In the genomic region with DNA sequence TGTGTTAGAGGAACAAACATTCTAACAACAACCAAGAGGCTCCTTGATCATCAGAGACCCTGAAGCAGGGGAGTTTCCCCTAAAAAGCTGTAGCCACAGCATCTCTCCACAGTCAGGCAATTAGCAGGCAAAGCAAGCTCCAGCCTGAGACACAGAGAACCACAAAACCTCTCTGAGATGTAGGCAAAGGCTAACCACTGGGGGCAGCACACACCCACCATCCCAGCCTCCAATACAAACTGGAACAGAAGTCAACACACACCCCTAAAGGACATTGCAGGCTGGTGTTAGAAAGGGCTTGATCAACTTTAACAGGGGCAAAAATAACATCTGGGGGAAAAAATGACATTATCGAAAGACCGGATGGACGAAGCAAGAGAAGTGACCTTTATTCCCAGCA, we compare ENCODE assay signal across 9 mouse cellular contexts. TPM values are rescaled to one million over a fixed set of nuclear protein-coding genes. Genes with fewer than 3 reads are reported as not detected.
DNase-seq lines count a peak whose midpoint lies in the region; ATAC-seq and TF ChIP-seq lines count a peak whose summit lies in the region.
"Had no signal": no experiment of that assay in that cellular context is flagged by ENCODE, and none has a peak within 500 bp of the region (broad histone marks: within the 10 kb centered on the region; RNA-seq: fewer than 3 reads in every experiment).

No protein-coding gene starts in this region.

- intact Hi-C loops in left cerebral cortex, postnatal 14 days (cut with DNase I) = no loop called here

- no peak for ATAC-seq in limb, embryonic 11.5 days (ENCODE audit: insufficient number of reproducible peaks, low FRiP score, low TSS enrichment, low read depth)

- no peak overlapping the region for H3K4me3 ChIP-seq in limb, embryonic 11.5 days (ENCODE audit: low read depth, low read length)
- H3K4me3 ChIP-seq in small intestine, adult 2 months (ENCODE audit: low read depth, low read length) = no peak overlapping the region
- H3K4me3 ChIP-seq: erythroblast, embryonic 14.5 days had no signal

- H3K27ac ChIP-seq in limb, embryonic 11.5 days (replicated peaks; ENCODE audit: low read depth, low read length) = no peak overlapping the region
- H3K27ac ChIP-seq in small intestine, adult 2 months (ENCODE audit: insufficient read depth, low read depth, low read length) = no peak overlapping the region

- peaks cover 14% of the 10 kb centered on the region for H3K4me1 ChIP-seq in limb, embryonic 11.5 days (ENCODE audit: control insufficient read depth, insufficient read depth, low read length)
- peaks cover 2% of the 10 kb centered on the region; the same call in 1 of the 2 replicates for H3K4me1 ChIP-seq in small intestine, adult 2 months (ENCODE audit: control insufficient read depth, insufficient read depth, insufficient read length, low read length)

- H3K36me3 ChIP-seq in limb, embryonic 11.5 days (ENCODE audit: control insufficient read depth, insufficient read depth, low read length) = peaks cover 2% of the 10 kb centered on the region; the same call in 1 of the 2 replicates
- peaks cover 14% of the 10 kb centered on the region for H3K36me3 ChIP-seq in small intestine, adult 2 months (ENCODE audit: control insufficient read depth, insufficient read depth, low read length)

- H3K27me3 ChIP-seq in limb, embryonic 11.5 days (ENCODE audit: control insufficient read depth, insufficient read depth, low read length) = no peaks in the 10 kb centered on the region
- H3K27me3 ChIP-seq in small intestine, adult 2 months (ENCODE audit: control insufficient read depth, insufficient read depth, low read length) = no peaks in the 10 kb centered on the region

- H3K4me2 ChIP-seq in limb, embryonic 11.5 days (ENCODE audit: low read depth, severe bottlenecking) = no peak overlapping the region

- H3K9ac ChIP-seq in limb, embryonic 11.5 days (ENCODE audit: low read length) = no peak overlapping the region

- WGBS in limb, embryonic 11.5 days = 64% methylated on average over 3 of the region's 3 CpGs
- WGBS in small intestine, adult 2 months = 78% methylated on average over 3 of the region's 3 CpGs

- TF ChIP-seq CTCF in small intestine, adult 2 months (IDR thresholded peaks at IDR 0.05; ENCODE audit: extremely low read depth, insufficient read length, insufficient replicate concordance, low read depth, low read length) = peak; percentile 25; the same call in 1 of the 2 replicates

- DNase-seq in left cerebral cortex, postnatal 14 days (ENCODE audit: low spot score in 2 of 2) = peak; percentile 35 to 44
- DNase-seq in left cerebral cortex, adult 11 months (ENCODE audit: low spot score) = no peak
- peak; percentile 43 for DNase-seq in NIH3T3 (ENCODE audit: low read depth)
- DNase-seq in embryo, embryonic 10.5 days (ENCODE audit: low spot score) = peak; percentile 60
- peak; percentile 57 for DNase-seq in limb, embryonic 11.5 days (ENCODE audit: low spot score)
- no peak for DNase-seq in gastrocnemius, adult 18-20 months (ENCODE audit: low spot score)
- no peak for DNase-seq in gastrocnemius, postnatal 4 days (ENCODE audit: low spot score in 2 of 2)

- TF ChIP-seq POLR2A in small intestine, adult 2 months (IDR thresholded peaks at IDR 0.05; ENCODE audit: low read depth, low read length) = no peak

- H3K9me3 ChIP-seq in limb, embryonic 11.5 days (ENCODE audit: control insufficient read depth, low read length) = no peaks in the 10 kb centered on the region

RNA-seq across cellular contexts. Expression of a gene that starts 20.1 kb away (rescaled TPM):
- total RNA-seq in left cerebral cortex, postnatal 14 days (2021) = 10 to 100 TPM; 25.7 to 26.3 TPM
- 85.5 and 91.0 TPM in 2 replicates for polyA plus RNA-seq in limb, embryonic 11.5 days (2014; fragmentation: Nextera tagmentation; extraction: Ambion mirVana)
- 20.3 and 42.4 TPM in 2 replicates for polyA plus RNA-seq in small intestine, adult 2 months (2012; rRNA removed)
- total RNA-seq in gastrocnemius, adult 18-20 months (2021) = 1 to 10 TPM; 6.6 to 9.4 TPM
- 10 to 100 TPM; 41.8 to 43.6 TPM for total RNA-seq in gastrocnemius, postnatal 4 days (2021)

RNA-seq across cellular contexts. Expression of a gene that starts 41.5 kb away (rescaled TPM):
- total RNA-seq in left cerebral cortex, postnatal 14 days (2021) = 10 to 100 TPM; 11.8 to 14.7 TPM
- 21.1 and 24.2 TPM in 2 replicates for polyA plus RNA-seq in limb, embryonic 11.5 days (2014; fragmentation: Nextera tagmentation; extraction: Ambion mirVana)
- polyA plus RNA-seq in small intestine, adult 2 months (2012; rRNA removed) = 18.6 and 22.2 TPM in 2 replicates
- 1 to 10 TPM; 4.5 to 5.9 TPM for total RNA-seq in gastrocnemius, adult 18-20 months (2021)
- 1 to 10 TPM; 9.0 to 9.2 TPM for total RNA-seq in gastrocnemius, postnatal 4 days (2021)

Comparison
In these comparisons a context has a peak if more than half of its experiments do, and no peak if none do; other contexts are left out.
1. DNase-seq: peak in left cerebral cortex, postnatal 14 days (2 of 2), NIH3T3 (single experiment), embryo, embryonic 10.5 days (single experiment) and limb, embryonic 11.5 days (single experiment); none in left cerebral cortex, adult 11 months (single experiment), gastrocnemius, adult 18-20 months (single experiment) and gastrocnemius, postnatal 4 days (0 of 2).